Mouse (Mus musculus) heart, postnatal 0 days (tissue): ENCODE data around the gene Nckap1l. TPM values are rescaled to one million over a fixed set of nuclear protein-coding genes. Genes with fewer than 3 reads are reported as not detected.

Source experiments
- ATAC-seq: fragments of 200-750 bp; cut with Nextera tagmentation; 2 replicates; pipeline ENCODE4 v1.8.0; 2017; ENCODE audit warnings: low read depth, moderate number of reproducible peaks, moderate library complexity; ENCODE audit not compliant: insufficient read depth
- DNase-seq: peaks from one replicate; pipeline ENCODE4 v3.0.0-alpha.2; 2016; ENCODE audit warnings: low spot score
- H3K27ac ChIP-seq: fragments of 300-500 bp; sonication (generic); 2 replicates; pipeline ENCODE4 v1.5.1; 2014; ENCODE audit warnings: low read depth, mild to moderate bottlenecking
- H3K27me3 ChIP-seq: fragments of 300-500 bp; sonication (generic); 2 replicates; pipeline ENCODE4 v1.6.1; 2014; ENCODE audit warnings: low read length, mixed read lengths; ENCODE audit not compliant: control insufficient read depth, insufficient read depth
- H3K36me3 ChIP-seq: fragments of 300-500 bp; sonication (generic); replicated peaks from 2 replicates; pipeline ENCODE4 v1.6.1; 2014; ENCODE audit warnings: low read length, mixed read lengths; ENCODE audit not compliant: control insufficient read depth, insufficient read depth
- H3K4me1 ChIP-seq: fragments of 300-500 bp; sonication (generic); 2 replicates; pipeline ENCODE4 v1.6.1; 2014; ENCODE audit warnings: antibody characterized with exemption; ENCODE audit not compliant: control insufficient read depth, insufficient read depth
- H3K4me2 ChIP-seq: fragments of 300-500 bp; sonication (generic); 2 replicates; pipeline ENCODE4 v1.6.1; 2014; ENCODE audit warnings: low read depth, mild to moderate bottlenecking, low read length, moderate library complexity
- H3K4me3 ChIP-seq: fragments of 300-500 bp; sonication (generic); 2 replicates; pipeline ENCODE4 v1.5.1; 2014; ENCODE audit warnings: low read depth, low read length
- H3K9ac ChIP-seq: fragments of 300-500 bp; sonication (generic); replicated peaks from 2 replicates; pipeline ENCODE4 v1.6.1; 2014; ENCODE audit warnings: low read depth, low read length, mixed read lengths
- H3K9me3 ChIP-seq: fragments of 300-500 bp; sonication (generic); replicated peaks from 2 replicates; pipeline ENCODE4 v1.6.1; 2016; ENCODE audit warnings: low read length; ENCODE audit not compliant: control insufficient read depth
- CTCF ChIP-seq: IDR thresholded peaks from 2 replicates; pipeline ENCODE4 v1.5.1; 2016; ENCODE audit warnings: antibody characterized with exemption, control low read depth, low read depth
- EP300 ChIP-seq: IDR thresholded peaks from 2 replicates; pipeline ENCODE4 v1.6.1; 2016; ENCODE audit warnings: antibody characterized with exemption, low read depth
- WGBS: fragments of 180-500 bp; shearing (Covaris S2); extraction: QIAGEN DNeasy Blood & Tissue Kit; methylation state at CpG from one replicate; pipeline ENCODE4 v1.1.7; 2014; 5-methylcytosine and 5-hydroxymethylcytosine counted together
- polyA plus RNA-seq: library from polyadenylated mRNA; unstranded; fragments of >200 nt; fragmentation: Nextera tagmentation; extraction: Ambion mirVana; gene quantifications from 2 replicates; pipeline ENCODE4 v1.2.1, GENCODE M21; 2015
- total RNA-seq: library from RNA; depleted of rRNA; stranded (reverse); fragments of >200 nt; gene quantifications from 2 replicates; pipeline ENCODE4 v1.2.3, GENCODE M21; 2014; ENCODE audit warnings: low replicate concordance

Gene Nckap1l
- total and polyA plus RNA-seq, 2 experiments from 2014 or later, result 0.93 to 1.7 TPM

DNA sequence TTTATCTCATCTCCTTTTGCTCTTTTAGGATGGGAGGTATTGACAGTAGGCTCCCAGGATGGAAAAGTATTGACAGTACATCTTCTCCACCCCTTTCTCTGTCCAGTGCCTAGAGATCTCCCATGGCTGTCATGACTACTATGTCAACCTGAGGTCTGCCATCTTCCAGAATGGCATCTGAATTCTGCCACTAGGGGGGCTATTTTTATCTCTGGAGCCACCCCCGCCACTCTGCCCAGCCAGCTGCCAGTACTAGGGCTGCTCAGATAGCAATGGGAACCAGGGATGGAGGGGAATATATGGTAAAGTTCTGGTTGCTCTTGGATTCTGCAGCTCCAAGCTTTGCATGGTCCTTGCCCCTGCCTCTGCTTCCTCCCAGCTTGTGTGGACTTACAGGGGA, 58.1 kb downstream of the Nckap1l start:
- WGBS, result 33% methylated on average over 1 of the region's 1 CpGs
- Histone ChIP-seq H3K4me1 (peaks cover 7% of the 10 kb centered on the region; the same call in 1 of the 2 replicates), H3K36me3 (no peaks in the 10 kb centered on the region), H3K4me3 (no peak overlapping the region), H3K27me3 (no peaks in the 10 kb centered on the region), H3K9me3 (no peaks in the 10 kb centered on the region), H3K27ac (no peak overlapping the region), H3K9ac (no peak overlapping the region), H3K4me2 (no peak overlapping the region)
- TF ChIP-seq CTCF (no peak), EP300 (no peak)
- no peak for ATAC-seq
- DNase-seq, result no peak

DNA sequence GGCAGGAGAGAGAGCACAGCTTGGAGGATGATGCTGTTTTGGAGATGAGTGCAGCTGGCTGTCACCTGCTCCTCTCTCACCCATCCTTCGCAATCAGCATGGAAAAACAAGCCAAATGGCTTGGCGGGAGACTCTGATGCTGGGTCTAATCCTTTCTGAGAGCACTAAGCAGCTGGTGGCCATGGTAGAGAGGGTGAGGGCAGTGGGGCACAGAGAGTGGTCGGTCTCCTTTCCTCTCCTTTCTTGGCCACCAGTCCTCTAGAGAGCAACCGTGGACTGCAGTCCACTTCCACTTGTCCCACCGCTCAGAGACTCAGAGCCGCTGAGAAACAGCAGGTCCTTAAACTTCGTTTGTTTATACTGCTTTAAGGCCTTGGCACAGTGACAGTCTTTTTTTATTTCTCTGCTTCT, 60.0 kb downstream of the Nckap1l start:
- H3K27ac ChIP-seq, result no peak overlapping the region
- H3K36me3 ChIP-seq, result no peaks in the 10 kb centered on the region
- H3K27me3 ChIP-seq, result no peaks in the 10 kb centered on the region
- peak overlapping the region; percentile 49 for H3K4me2 ChIP-seq
- no peaks in the 10 kb centered on the region for H3K9me3 ChIP-seq
- peaks cover 7% of the 10 kb centered on the region; the same call in 1 of the 2 replicates for H3K4me1 ChIP-seq
- DNase-seq (no peak), ATAC-seq (peak; percentile 10; the same call in 1 of the 2 replicates)
- TF ChIP-seq CTCF, result no peak
- TF ChIP-seq EP300, result no peak
- WGBS, result 11% methylated on average over 6 of the region's 7 CpGs
- peak overlapping the region; percentile 26 for H3K4me3 ChIP-seq
- H3K9ac ChIP-seq, result no peak overlapping the region

- H3K4me3 ChIP-seq, result peak overlapping the region; percentile 26
- H3K27ac ChIP-seq, result no peak overlapping the region
- no peak overlapping the region for H3K9ac ChIP-seq
- peaks cover 7% of the 10 kb centered on the region; the same call in 1 of the 2 replicates for H3K4me1 ChIP-seq
- TF ChIP-seq EP300, result no peak
- TF ChIP-seq CTCF, result no peak
- WGBS, result 4% methylated on average over 10 of the region's 10 CpGs
- ATAC-seq (peak; percentile 92), DNase-seq (peak; percentile 79)
- H3K27me3 ChIP-seq, result no peaks in the 10 kb centered on the region
- H3K9me3 ChIP-seq, result no peaks in the 10 kb centered on the region
- no peaks in the 10 kb centered on the region for H3K36me3 ChIP-seq
- H3K4me2 ChIP-seq, result peak overlapping the region; percentile 49
Observed at GRCm38 (mm10) chr15:103514119-103514518, 60.5 kb downstream of the Nckap1l start.

DNA sequence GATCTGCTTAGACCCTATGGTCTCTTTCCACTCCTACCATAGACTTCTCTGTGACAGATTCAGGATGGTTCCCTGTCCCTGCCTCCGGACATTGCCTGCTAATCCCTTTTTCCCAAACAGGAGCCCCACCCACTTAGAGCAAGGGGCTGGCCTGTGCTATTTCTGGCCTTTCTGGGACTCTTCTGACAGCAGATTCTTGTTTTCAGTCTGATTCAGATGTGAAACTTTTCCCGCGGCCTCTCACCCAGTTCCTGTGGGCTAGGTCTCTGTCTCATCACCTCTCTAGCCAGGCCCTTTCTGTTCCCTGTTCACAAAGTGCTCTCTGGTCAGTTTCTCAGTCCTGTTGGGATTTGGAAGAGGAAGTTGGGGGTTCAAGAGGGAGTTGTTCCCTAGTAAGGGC, 61.3 kb downstream of the Nckap1l start:
- no peak for ATAC-seq
- H3K4me3 ChIP-seq, result no peak overlapping the region

DNA sequence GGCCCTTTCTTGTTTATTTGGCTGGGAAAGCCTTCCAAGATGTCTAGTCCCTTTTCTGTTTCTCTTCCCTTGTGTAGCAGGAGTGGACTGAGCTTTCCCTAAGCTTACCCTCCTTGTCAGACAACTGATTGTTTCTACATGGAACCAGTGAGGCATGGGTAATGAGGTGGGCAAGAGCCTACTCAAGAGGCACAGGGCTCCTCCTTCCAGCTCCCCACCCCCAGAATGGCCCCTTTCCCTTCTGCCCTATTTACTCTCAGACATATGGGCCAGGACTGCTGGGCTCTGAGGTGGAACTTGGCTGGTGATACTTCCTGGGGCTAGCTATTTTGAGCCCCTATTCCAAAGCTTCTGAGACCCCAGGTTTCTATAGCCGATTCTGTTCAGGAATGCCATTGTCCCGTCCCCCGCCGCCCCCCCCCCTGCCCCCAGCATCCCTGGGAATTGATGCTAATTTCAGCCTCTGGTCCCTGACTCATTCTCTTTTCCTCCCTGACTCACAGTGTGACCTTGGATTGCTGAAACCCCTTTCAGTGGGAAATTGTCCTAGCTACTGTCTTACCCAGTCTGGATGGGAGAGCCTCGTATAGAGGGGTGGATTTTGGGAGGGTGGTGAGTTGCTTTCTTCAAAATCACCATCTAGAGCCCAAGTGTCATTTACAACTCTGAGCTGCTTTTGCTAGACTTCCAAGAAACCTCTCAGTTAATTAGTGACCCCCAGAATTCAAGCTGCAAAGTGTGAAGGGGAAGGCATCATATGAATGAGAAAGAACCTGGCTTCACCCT, 65.2 kb downstream of the Nckap1l start:
- Histone ChIP-seq H3K27me3 (no peaks in the 10 kb centered on the region), H3K36me3 (no peaks in the 10 kb centered on the region), H3K9me3 (no peaks in the 10 kb centered on the region), H3K9ac (no peak overlapping the region), H3K4me1 (peaks cover 7% of the 10 kb centered on the region; the same call in 1 of the 2 replicates), H3K4me3 (no peak overlapping the region), H3K27ac (no peak overlapping the region), H3K4me2 (no peak overlapping the region)
- DNase-seq (no peak), ATAC-seq (no peak)
- TF ChIP-seq CTCF (no peak), EP300 (no peak)
- 8% methylated on average over 5 of the region's 5 CpGs for WGBS

More for the DNA sequence above, 61.3 kb downstream of the Nckap1l start:
- no peak for TF ChIP-seq CTCF
- no peak for TF ChIP-seq EP300
- H3K27me3 ChIP-seq, result no peaks in the 10 kb centered on the region
- no peaks in the 10 kb centered on the region for H3K36me3 ChIP-seq
- peaks cover 7% of the 10 kb centered on the region; the same call in 1 of the 2 replicates for H3K4me1 ChIP-seq
- peak overlapping the region; percentile 49 for H3K4me2 ChIP-seq
- WGBS, result 12% methylated on average over 3 of the region's 3 CpGs
- DNase-seq, result peak; percentile 27
- no peaks in the 10 kb centered on the region for H3K9me3 ChIP-seq
- H3K27ac ChIP-seq, result no peak overlapping the region
- H3K9ac ChIP-seq, result no peak overlapping the region
